Mouse (Mus musculus) adrenal gland, postnatal 25 days (tissue): ENCODE measurements around the gene Enam. TPM values are rescaled to one million over a fixed set of nuclear protein-coding genes. Genes with fewer than 3 reads are reported as not detected.

Source experiments
- total RNA-seq: library from RNA; stranded (reverse); gene quantifications from 2 replicates; pipeline ENCODE4 v1.2.3, GENCODE M21; 2021

The Enam gene
- total RNA-seq, 1 experiment from 2014 or later = not detected

Other genes with a start within 250 kb of the Enam start
- gene Gm7714, start 219.1 kb upstream of the Enam start, total RNA-seq = not detected in 2 replicates
- gene Prol1, start 170.7 kb upstream of the Enam start, total RNA-seq = not detected in 2 replicates
- gene Amtn, start 111.9 kb upstream of the Enam start, total RNA-seq = not detected in 2 replicates
- gene Ambn, start 32.0 kb upstream of the Enam start, total RNA-seq = not detected in 2 replicates
- 0.27 TPM in 1 of 2 replicates, not detected in the other for gene Jchain, start 39.9 kb downstream of the Enam start, total RNA-seq
- gene Utp3, start 66.5 kb downstream of the Enam start, total RNA-seq = 36.8 and 37.2 TPM in 2 replicates
- gene Rufy3, start 77.1 kb downstream of the Enam start, total RNA-seq = 31.1 and 41.5 TPM in 2 replicates
- 134 and 146 TPM in 2 replicates for gene Grsf1, start 188.2 kb downstream of the Enam start, total RNA-seq
- gene Mob1b, start 232.9 kb downstream of the Enam start, total RNA-seq = 39.0 and 43.1 TPM in 2 replicates